Mouse (Mus musculus): Measurements from ENCODE around the gene Ahsa1. TPM values are rescaled to one million over a fixed set of nuclear protein-coding genes. Genes with fewer than 3 reads are reported as not detected.
"Not testable (repeated sequence)": the region's sequence is repeated elsewhere in the genome, so short reads cannot be mapped to it uniquely, and the experiment has no call there.

Gene Ahsa1
- polyA plus RNA-seq, 1 experiment: 41.5 TPM

GRCm38 (mm10) chr12:87293934-87294333 is 27.7 kb downstream of the Ahsa1 start:
- no peak for TF ChIP-seq POLR2A (IDR thresholded peaks at IDR 0.05; ENCODE audit: low read depth, low read length)
- TF ChIP-seq CTCF (IDR thresholded peaks at IDR 0.05; ENCODE audit: extremely low read depth, insufficient read depth, insufficient read length, insufficient replicate concordance): no peak
- DNase-seq (ENCODE audit: low read depth in 1 of 2, low spot score in 2 of 2): no peak
- no peak overlapping the region for H3K27ac ChIP-seq (ENCODE audit: insufficient read depth, low read length)
- 87% methylated on average over 6 of the region's 6 CpGs for WGBS
- peaks cover under 1% of the 10 kb centered on the region; the same call in 1 of the 2 replicates for H3K27me3 ChIP-seq (ENCODE audit: control insufficient read depth, insufficient read depth, low read length)
- H3K36me3 ChIP-seq (ENCODE audit: control insufficient read depth, insufficient read depth, low read length): no peaks in the 10 kb centered on the region
- no peaks in the 10 kb centered on the region for H3K4me1 ChIP-seq (ENCODE audit: control insufficient read depth, insufficient read depth, insufficient read length)
- no peak overlapping the region for H3K4me3 ChIP-seq (ENCODE audit: extremely low read depth, insufficient read depth, insufficient read length)

GRCm38 (mm10) chr12:87299037-87299656 is 32.9 kb downstream of the Ahsa1 start:
- WGBS: 15% methylated on average over 29 of the region's 29 CpGs
- Histone ChIP-seq H3K27me3 (ENCODE audit: control insufficient read depth, insufficient read depth, low read length) (peaks cover 17% of the 10 kb centered on the region), H3K4me3 (ENCODE audit: extremely low read depth, insufficient read depth, insufficient read length) (peak overlapping the region; percentile 54), H3K4me1 (ENCODE audit: control insufficient read depth, insufficient read depth, insufficient read length) (peaks cover 9% of the 10 kb centered on the region), H3K27ac (ENCODE audit: insufficient read depth, low read length) (no peak overlapping the region), H3K36me3 (ENCODE audit: control insufficient read depth, insufficient read depth, low read length) (no peaks in the 10 kb centered on the region)
- TF ChIP-seq CTCF (IDR thresholded peaks at IDR 0.05; ENCODE audit: extremely low read depth, insufficient read depth, insufficient read length, insufficient replicate concordance): no peak
- TF ChIP-seq POLR2A (IDR thresholded peaks at IDR 0.05; ENCODE audit: low read depth, low read length): no peak
- no peak for DNase-seq (ENCODE audit: low read depth in 1 of 2, low spot score in 2 of 2)

GRCm38 (mm10) chr12:87299657-87300440 is 33.6 kb downstream of the Ahsa1 start, which contains the start of gene Ism2:
Gene Ism2 (minus strand): TSS chr12:87299705.
- Histone ChIP-seq H3K27ac (ENCODE audit: insufficient read depth, low read length) (no peak within 1 kb of the TSS), H3K4me1 (ENCODE audit: control insufficient read depth, insufficient read depth, insufficient read length) (peaks cover 9% of the 10 kb centered on the region), H3K4me3 (ENCODE audit: extremely low read depth, insufficient read depth, insufficient read length) (peak within 1 kb of the TSS; percentile 54), H3K27me3 (ENCODE audit: control insufficient read depth, insufficient read depth, low read length) (peaks cover 17% of the 10 kb centered on the region), H3K36me3 (ENCODE audit: control insufficient read depth, insufficient read depth, low read length) (no peaks in the 10 kb centered on the region)
- 1% methylated on average over 74 of the region's 86 CpGs for whole genome bisulfite sequencing
- TF ChIP-seq CTCF (IDR thresholded peaks at IDR 0.05; ENCODE audit: extremely low read depth, insufficient read depth, insufficient read length, insufficient replicate concordance) (no peak), POLR2A (IDR thresholded peaks at IDR 0.05; ENCODE audit: low read depth, low read length) (no peak)
- DNase-seq (ENCODE audit: low read depth in 1 of 2, low spot score in 2 of 2): no peak

- TF ChIP-seq POLR2A (IDR thresholded peaks at IDR 0.05; ENCODE audit: low read depth, low read length) (no peak), CTCF (IDR thresholded peaks at IDR 0.05; ENCODE audit: extremely low read depth, insufficient read depth, insufficient read length, insufficient replicate concordance) (no peak)
- Histone ChIP-seq H3K27me3 (ENCODE audit: control insufficient read depth, insufficient read depth, low read length) (peaks cover 17% of the 10 kb centered on the region), H3K4me1 (ENCODE audit: control insufficient read depth, insufficient read depth, insufficient read length) (peaks cover 9% of the 10 kb centered on the region), H3K36me3 (ENCODE audit: control insufficient read depth, insufficient read depth, low read length) (no peaks in the 10 kb centered on the region), H3K4me3 (ENCODE audit: extremely low read depth, insufficient read depth, insufficient read length) (peak overlapping the region; percentile 54; the same call in 1 of the 2 replicates), H3K27ac (ENCODE audit: insufficient read depth, low read length) (no peak overlapping the region)
- 7% methylated on average over 9 of the region's 9 CpGs for WGBS
- no peak for DNase-seq (ENCODE audit: low read depth in 1 of 2, low spot score in 2 of 2)
These were observed 34.1 kb downstream of the Ahsa1 start for GRCm38 (mm10) chr12:87300441-87300690.

- Histone ChIP-seq H3K36me3 (ENCODE audit: control insufficient read depth, insufficient read depth, low read length) (no peaks in the 10 kb centered on the region), H3K27ac (ENCODE audit: insufficient read depth, low read length) (no peak overlapping the region), H3K4me3 (ENCODE audit: extremely low read depth, insufficient read depth, insufficient read length) (no peak overlapping the region), H3K27me3 (ENCODE audit: control insufficient read depth, insufficient read depth, low read length) (peaks cover 17% of the 10 kb centered on the region), H3K4me1 (ENCODE audit: control insufficient read depth, insufficient read depth, insufficient read length) (peaks cover 9% of the 10 kb centered on the region)
- DNase-seq (ENCODE audit: low read depth in 1 of 2, low spot score in 2 of 2): no peak
- 64% methylated on average over 4 of the region's 4 CpGs for WGBS
- TF ChIP-seq POLR2A (IDR thresholded peaks at IDR 0.05; ENCODE audit: low read depth, low read length) (no peak), CTCF (IDR thresholded peaks at IDR 0.05; ENCODE audit: extremely low read depth, insufficient read depth, insufficient read length, insufficient replicate concordance) (no peak)
These were observed 34.9 kb downstream of the Ahsa1 start for GRCm38 (mm10) chr12:87301189-87301588.

- WGBS: 62% methylated on average over 13 of the region's 13 CpGs
- no peaks in the 10 kb centered on the region for H3K27me3 ChIP-seq (ENCODE audit: control insufficient read depth, insufficient read depth, low read length)
- DNase-seq (ENCODE audit: low read depth in 1 of 2, low spot score in 2 of 2): no peak
- no peak overlapping the region for H3K4me3 ChIP-seq (ENCODE audit: extremely low read depth, insufficient read depth, insufficient read length)
- TF ChIP-seq POLR2A (IDR thresholded peaks at IDR 0.05; ENCODE audit: low read depth, low read length) (no peak), CTCF (IDR thresholded peaks at IDR 0.05; ENCODE audit: extremely low read depth, insufficient read depth, insufficient read length, insufficient replicate concordance) (no peak)
- H3K4me1 ChIP-seq (ENCODE audit: control insufficient read depth, insufficient read depth, insufficient read length): no peaks in the 10 kb centered on the region
- peaks cover 14% of the 10 kb centered on the region for H3K36me3 ChIP-seq (ENCODE audit: control insufficient read depth, insufficient read depth, low read length)
- no peak overlapping the region for H3K27ac ChIP-seq (ENCODE audit: insufficient read depth, low read length)
These were observed 39.7 kb downstream of the Ahsa1 start for GRCm38 (mm10) chr12:87305767-87306583.

GRCm38 (mm10) chr12:87306584-87306844 is 40.2 kb downstream of the Ahsa1 start:
- not testable (repeated sequence) for H3K4me3 ChIP-seq (ENCODE audit: extremely low read depth, insufficient read depth, insufficient read length); H3K27me3 ChIP-seq (ENCODE audit: control insufficient read depth, insufficient read depth, low read length); DNase-seq (ENCODE audit: low read depth in 1 of 2, low spot score in 2 of 2); H3K27ac ChIP-seq (ENCODE audit: insufficient read depth, low read length); H3K4me1 ChIP-seq (ENCODE audit: control insufficient read depth, insufficient read depth, insufficient read length)
- H3K36me3 ChIP-seq (ENCODE audit: control insufficient read depth, insufficient read depth, low read length): peaks cover 14% of the 10 kb centered on the region
- 83% methylated on average over 4 of the region's 4 CpGs for WGBS
